Mouse (Mus musculus): Measurements from ENCODE around the gene Med22. TPM values are rescaled to one million over a fixed set of nuclear protein-coding genes. Genes with fewer than 3 reads are reported as not detected.
A peak's percentile ranks its signal among the peaks of the same experiment; 100 is the strongest.

Gene Med22
- 58.7 and 59.1 TPM in 2 replicates for polyA plus RNA-seq (2015; fragmentation: Nextera tagmentation; extraction: Ambion mirVana)

GRCm38 (mm10) chr2:26910124-26910993, at the start of gene Med22, which contains the start of gene Rpl7a:
TSS of gene Med22 (minus strand) at chr2:26910677.
TSS of gene Rpl7a (plus strand) at chr2:26910764.
- ATAC-seq (ENCODE audit: low FRiP score, low read depth), result peak; percentile 91
- Histone ChIP-seq H3K27me3 (no peaks in the 10 kb centered on the region), H3K4me2 (replicated peaks) (peak within 1 kb of the TSS; percentile 100), H3K4me1 (peaks cover 40% of the 10 kb centered on the region), H3K9ac (peak within 1 kb of the TSS; percentile 100), H3K9me3 (no peaks in the 10 kb centered on the region), H3K36me3 (peaks cover 67% of the 10 kb centered on the region), H3K27ac (peak within 1 kb of the TSS; percentile 93), H3K4me3 (peak within 1 kb of the TSS; percentile 91)
- under 1% methylated on average over 74 of the region's 74 CpGs for WGBS

- ATAC-seq (ENCODE audit: low FRiP score, low read depth), result no peak
- Histone ChIP-seq H3K4me2 (replicated peaks) (no peak overlapping the region), H3K4me3 (no peak overlapping the region), H3K9me3 (no peaks in the 10 kb centered on the region), H3K27me3 (no peaks in the 10 kb centered on the region), H3K9ac (no peak overlapping the region), H3K27ac (no peak overlapping the region), H3K4me1 (peaks cover 12% of the 10 kb centered on the region), H3K36me3 (peaks cover 95% of the 10 kb centered on the region)
- 86% methylated on average over 2 of the region's 2 CpGs for WGBS
Measured at GRCm38 (mm10) chr2:26957488-26957859, 47.0 kb upstream of the Med22 start.

GRCm38 (mm10) chr2:26956811-26957487, 46.5 kb upstream of the Med22 start:
- WGBS, result 93% methylated on average over 12 of the region's 12 CpGs
- no peak for ATAC-seq (ENCODE audit: low FRiP score, low read depth)
- H3K9ac ChIP-seq, result no peak overlapping the region
- H3K9me3 ChIP-seq, result no peaks in the 10 kb centered on the region
- H3K4me3 ChIP-seq, result no peak overlapping the region
- H3K4me1 ChIP-seq, result peaks cover 8% of the 10 kb centered on the region
- no peak overlapping the region for H3K27ac ChIP-seq
- H3K27me3 ChIP-seq, result no peaks in the 10 kb centered on the region
- H3K36me3 ChIP-seq, result peaks cover 95% of the 10 kb centered on the region
- H3K4me2 ChIP-seq (replicated peaks), result no peak overlapping the region

- Histone ChIP-seq H3K9me3 (no peaks in the 10 kb centered on the region), H3K4me2 (replicated peaks) (no peak overlapping the region), H3K27ac (no peak overlapping the region), H3K9ac (no peak overlapping the region), H3K36me3 (peaks cover 95% of the 10 kb centered on the region), H3K4me3 (no peak overlapping the region), H3K27me3 (no peaks in the 10 kb centered on the region), H3K4me1 (no peaks in the 10 kb centered on the region)
- WGBS, result 89% methylated on average over 2 of the region's 2 CpGs
- no peak for ATAC-seq (ENCODE audit: low FRiP score, low read depth)
Measured at GRCm38 (mm10) chr2:26954735-26955395, 44.4 kb upstream of the Med22 start.

GRCm38 (mm10) chr2:26952866-26953265, 42.4 kb upstream of the Med22 start:
- H3K4me2 ChIP-seq (replicated peaks), result no peak overlapping the region
- no peaks in the 10 kb centered on the region for H3K9me3 ChIP-seq
- no peak overlapping the region for H3K4me3 ChIP-seq
- H3K36me3 ChIP-seq, result peaks cover 96% of the 10 kb centered on the region
- H3K9ac ChIP-seq, result no peak overlapping the region
- H3K27ac ChIP-seq, result no peak overlapping the region
- 79% methylated on average over 8 of the region's 8 CpGs for WGBS
- H3K4me1 ChIP-seq, result no peaks in the 10 kb centered on the region
- no peak for ATAC-seq (ENCODE audit: low FRiP score, low read depth)
- H3K27me3 ChIP-seq, result no peaks in the 10 kb centered on the region

- ATAC-seq (ENCODE audit: low FRiP score, low read depth), result no peak
- H3K4me3 ChIP-seq, result no peak overlapping the region
- H3K4me2 ChIP-seq (replicated peaks), result no peak overlapping the region
- H3K9me3 ChIP-seq, result no peaks in the 10 kb centered on the region
- peaks cover 92% of the 10 kb centered on the region for H3K36me3 ChIP-seq
- no peaks in the 10 kb centered on the region for H3K4me1 ChIP-seq
- no peak overlapping the region for H3K27ac ChIP-seq
- H3K27me3 ChIP-seq, result no peaks in the 10 kb centered on the region
- H3K9ac ChIP-seq, result no peak overlapping the region
- 95% methylated on average over 4 of the region's 4 CpGs for WGBS
Measured at GRCm38 (mm10) chr2:26952193-26952592, 41.7 kb upstream of the Med22 start.

GRCm38 (mm10) chr2:26951346-26951905, 40.9 kb upstream of the Med22 start:
- no peak for ATAC-seq (ENCODE audit: low FRiP score, low read depth)
- H3K9me3 ChIP-seq, result no peaks in the 10 kb centered on the region
- no peak overlapping the region for H3K4me2 ChIP-seq (replicated peaks)
- H3K4me1 ChIP-seq, result no peaks in the 10 kb centered on the region
- no peaks in the 10 kb centered on the region for H3K27me3 ChIP-seq
- H3K27ac ChIP-seq, result no peak overlapping the region
- no peak overlapping the region for H3K9ac ChIP-seq
- no peak overlapping the region for H3K4me3 ChIP-seq
- WGBS, result 85% methylated on average over 8 of the region's 8 CpGs
- peaks cover 90% of the 10 kb centered on the region for H3K36me3 ChIP-seq

GRCm38 (mm10) chr2:26950411-26950810, 39.9 kb upstream of the Med22 start:
- Histone ChIP-seq H3K9me3 (no peaks in the 10 kb centered on the region), H3K4me1 (no peaks in the 10 kb centered on the region), H3K27ac (no peak overlapping the region), H3K4me2 (replicated peaks) (no peak overlapping the region), H3K27me3 (no peaks in the 10 kb centered on the region), H3K36me3 (peaks cover 81% of the 10 kb centered on the region), H3K9ac (no peak overlapping the region), H3K4me3 (no peak overlapping the region)
- 86% methylated on average over 2 of the region's 2 CpGs for WGBS
- no peak for ATAC-seq (ENCODE audit: low FRiP score, low read depth)

- 85% methylated on average over 3 of the region's 3 CpGs for WGBS
- no peak overlapping the region for H3K4me3 ChIP-seq
- no peak overlapping the region for H3K4me2 ChIP-seq (replicated peaks)
- H3K9ac ChIP-seq, result no peak overlapping the region
- ATAC-seq (ENCODE audit: low FRiP score, low read depth), result no peak
- H3K4me1 ChIP-seq, result no peaks in the 10 kb centered on the region
- H3K9me3 ChIP-seq, result no peaks in the 10 kb centered on the region
- H3K36me3 ChIP-seq, result 0 out of 2 replicates have a peak, but pooled peaks cover 12% of the 10 kb centered on the region
- H3K27ac ChIP-seq, result no peak overlapping the region
- H3K27me3 ChIP-seq, result no peaks in the 10 kb centered on the region
Measured at GRCm38 (mm10) chr2:26943253-26943652, 32.8 kb upstream of the Med22 start.

GRCm38 (mm10) chr2:26941539-26941938, 31.1 kb upstream of the Med22 start:
- Histone ChIP-seq H3K9ac (no peak overlapping the region), H3K27me3 (no peaks in the 10 kb centered on the region), H3K4me2 (replicated peaks) (no peak overlapping the region), H3K36me3 (0 out of 2 replicates have a peak, but pooled peaks cover 3% of the 10 kb centered on the region), H3K27ac (no peak overlapping the region), H3K4me1 (no peaks in the 10 kb centered on the region), H3K9me3 (no peaks in the 10 kb centered on the region), H3K4me3 (no peak overlapping the region)
- 47% methylated on average over 5 of the region's 5 CpGs for WGBS
- ATAC-seq (ENCODE audit: low FRiP score, low read depth), result no peak

GRCm38 (mm10) chr2:26936425-26936824, 25.9 kb upstream of the Med22 start:
- no peaks in the 10 kb centered on the region for H3K27me3 ChIP-seq
- no peak overlapping the region for H3K27ac ChIP-seq
- H3K4me2 ChIP-seq (replicated peaks), result no peak overlapping the region
- 73% methylated on average over 1 of the region's 1 CpGs for WGBS
- H3K4me1 ChIP-seq, result peaks cover 10% of the 10 kb centered on the region
- no peak overlapping the region for H3K4me3 ChIP-seq
- peaks cover 4% of the 10 kb centered on the region for H3K36me3 ChIP-seq
- no peak overlapping the region; the same call in 1 of the 2 replicates for H3K9ac ChIP-seq
- no peak for ATAC-seq (ENCODE audit: low FRiP score, low read depth)
- H3K9me3 ChIP-seq, result no peaks in the 10 kb centered on the region

- Histone ChIP-seq H3K36me3 (peaks cover 15% of the 10 kb centered on the region), H3K27ac (no peak overlapping the region), H3K9ac (no peak overlapping the region), H3K9me3 (no peaks in the 10 kb centered on the region), H3K4me3 (no peak overlapping the region), H3K4me1 (peaks cover 22% of the 10 kb centered on the region), H3K4me2 (replicated peaks) (no peak overlapping the region), H3K27me3 (no peaks in the 10 kb centered on the region)
- no peak for ATAC-seq (ENCODE audit: low FRiP score, low read depth)
- WGBS, result 89% methylated on average over 2 of the region's 2 CpGs
Measured at GRCm38 (mm10) chr2:26935286-26935685, 24.8 kb upstream of the Med22 start.

Data from limb, embryonic 13.5 days (tissue).